Mouse (Mus musculus) heart, postnatal 0 days (tissue): ENCODE measurements around the gene Astn2.

Source experiments
- CTCF ChIP-seq: IDR thresholded peaks from 2 replicates; pipeline ENCODE4 v1.5.1; 2016; ENCODE audit warnings: antibody characterized with exemption, control low read depth, low read depth
- EP300 ChIP-seq: IDR thresholded peaks from 2 replicates; pipeline ENCODE4 v1.6.1; 2016; ENCODE audit warnings: antibody characterized with exemption, low read depth

GRCm38 (mm10) chr4:65608112-65608511, 796.3 kb downstream of the Astn2 start:
- no peak for TF ChIP-seq CTCF
- TF ChIP-seq EP300 = no peak
